Mouse (Mus musculus): ENCODE measurements around the gene Mydgf. TPM values are rescaled to one million over a fixed set of nuclear protein-coding genes. Genes with fewer than 3 reads are reported as not detected.

Mydgf gene
- total RNA-seq, 1 experiment from 2014 or later, result 60.4 TPM

DNA sequence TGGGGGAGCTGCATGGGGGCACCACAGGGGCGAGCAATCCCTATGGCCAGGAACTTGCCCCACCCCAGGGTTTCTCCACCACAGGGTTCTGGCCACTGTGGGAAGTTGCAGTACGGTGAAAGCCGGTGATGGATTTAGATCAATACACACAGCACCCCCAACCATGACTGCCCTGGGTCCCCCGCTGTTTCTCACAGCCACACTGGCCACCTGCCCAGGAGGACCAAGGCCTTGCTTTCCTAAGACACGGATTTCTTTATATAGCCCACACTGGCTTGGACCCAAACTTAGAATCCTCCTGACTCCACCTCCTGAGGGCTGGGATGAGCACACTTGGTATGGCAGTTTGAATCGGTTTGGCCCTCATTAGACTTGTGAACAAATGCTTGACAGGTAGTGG is 7.5 kb upstream of the Mydgf start:
- DNase-seq, result no peak

DNA sequence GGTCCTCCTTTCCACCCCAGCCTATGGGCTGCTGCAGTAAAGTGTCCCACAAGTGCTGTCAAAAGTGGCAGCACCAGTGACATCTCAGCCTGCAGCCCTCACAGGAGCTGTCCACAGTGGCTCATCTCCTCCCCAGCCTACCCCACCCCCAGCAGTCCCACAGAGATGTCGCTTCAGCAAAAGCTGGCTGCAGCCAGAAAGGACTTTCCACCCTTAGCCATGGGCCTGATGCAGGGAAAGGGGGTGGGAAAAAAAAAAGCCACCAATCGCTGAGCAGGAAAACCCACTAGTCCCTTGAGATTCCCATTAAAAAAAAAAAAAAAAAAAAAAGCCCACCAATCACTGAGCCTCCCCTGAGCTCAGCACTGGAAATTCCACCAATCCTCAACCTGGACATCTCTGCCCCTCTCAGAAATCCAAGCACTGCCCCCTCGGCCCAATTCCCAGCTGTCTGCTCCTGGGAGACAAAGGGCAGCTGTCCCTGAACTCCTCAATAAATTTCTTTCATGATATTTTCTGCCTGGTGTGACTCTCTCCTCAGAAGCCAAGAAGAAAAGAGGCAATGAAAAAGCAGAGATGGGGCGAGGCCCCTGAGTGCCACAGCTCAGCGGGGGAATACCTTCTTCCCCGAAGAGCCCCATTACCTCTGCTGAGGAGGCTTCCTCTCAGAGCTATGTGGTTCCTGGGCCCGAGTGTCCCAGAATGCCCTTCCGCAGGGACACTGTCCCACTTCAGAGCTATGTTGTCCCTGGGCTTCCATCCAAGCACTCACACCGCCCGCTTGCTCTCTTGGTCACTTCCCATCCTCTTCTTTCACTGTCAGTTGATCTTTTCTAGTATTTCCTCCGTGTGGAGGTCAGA is 1.8 kb upstream of the Mydgf start:
- DNase-seq, result peak; percentile 66

DNA sequence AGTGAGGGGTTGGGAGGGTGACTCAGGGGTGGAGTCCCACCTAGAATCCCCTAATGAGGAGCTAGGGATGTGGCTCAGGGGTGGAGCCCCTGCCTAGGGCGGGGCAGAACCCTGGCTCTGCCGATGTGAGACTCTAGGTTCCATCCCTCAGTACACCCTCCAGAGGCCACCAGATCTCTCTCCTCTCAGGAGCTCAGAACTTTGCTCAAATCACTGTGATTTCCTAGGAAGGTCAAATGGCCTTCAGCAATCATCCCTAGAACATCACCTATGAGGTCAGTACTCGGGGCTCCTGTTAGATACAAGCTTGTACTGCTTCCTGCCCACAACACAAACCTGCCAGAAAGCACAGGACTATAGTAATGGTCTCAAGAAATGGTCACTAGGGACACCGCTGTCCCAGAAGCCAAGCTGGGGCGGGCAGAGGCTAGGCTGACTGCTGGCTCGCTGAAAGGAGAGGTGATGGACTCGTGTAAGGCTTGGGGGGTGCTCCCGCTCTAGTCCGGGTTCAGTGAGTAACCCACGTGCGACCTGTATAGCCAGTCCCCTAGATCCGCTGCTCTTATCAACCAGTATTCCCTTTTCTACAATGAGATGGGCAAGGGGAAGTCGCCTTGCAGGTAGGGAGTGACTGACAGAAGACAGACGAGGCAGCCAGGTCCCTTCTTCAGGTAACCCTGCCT is 604 bp downstream of the Mydgf start:
- no peak for DNase-seq

DNA sequence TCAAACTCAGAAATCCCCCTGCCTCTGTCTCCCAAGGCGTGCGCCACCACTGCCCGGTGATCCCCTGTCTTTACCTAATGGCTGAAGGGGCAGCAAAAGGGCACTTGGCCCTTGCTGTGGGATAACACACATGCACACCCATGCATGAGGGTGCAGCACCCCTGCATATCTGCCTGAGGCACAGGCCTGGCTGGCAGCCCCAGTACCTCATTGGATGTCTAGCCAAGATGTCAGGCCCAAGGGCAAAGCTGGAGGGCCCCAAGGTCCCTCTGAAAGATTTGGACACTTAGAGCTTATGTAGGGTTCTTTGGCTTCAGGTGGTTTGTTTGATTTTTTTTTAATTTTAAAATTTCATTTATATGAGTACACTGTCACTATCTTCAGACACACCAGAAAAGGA is 8.3 kb downstream of the Mydgf start:
- no peak for DNase-seq

DNA sequence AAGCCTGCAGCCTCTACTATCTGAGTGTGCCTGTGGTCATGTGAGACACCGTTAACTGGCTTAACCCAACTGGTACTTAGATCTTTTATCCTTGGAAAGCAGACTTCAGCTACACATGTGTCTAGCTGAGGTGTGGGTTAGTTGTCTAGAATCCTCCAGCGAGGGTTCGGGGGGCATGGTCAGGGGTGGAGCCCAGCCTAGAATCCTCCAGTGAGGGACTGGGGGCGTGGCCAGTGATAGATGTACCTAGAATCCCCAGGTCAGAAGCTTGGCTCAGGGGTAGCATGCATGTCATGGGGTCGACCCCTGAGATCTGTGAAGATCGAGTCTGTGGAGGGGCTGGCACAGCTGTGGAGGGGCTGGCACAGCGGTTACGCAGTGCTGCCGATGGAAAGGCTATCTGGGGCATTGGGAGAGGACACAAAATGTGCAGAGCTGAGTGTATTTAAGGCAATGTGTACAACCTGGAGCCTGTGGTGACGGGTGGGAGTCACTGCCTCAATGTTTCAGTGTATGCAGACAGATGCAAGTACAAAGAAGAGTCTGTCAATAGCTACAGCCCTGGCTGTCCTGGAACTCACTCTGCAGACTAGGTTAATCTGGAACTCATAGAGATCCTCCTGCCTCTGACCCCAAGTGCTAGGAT is 10.2 kb downstream of the Mydgf start:
- no peak for DNase-seq

DNA sequence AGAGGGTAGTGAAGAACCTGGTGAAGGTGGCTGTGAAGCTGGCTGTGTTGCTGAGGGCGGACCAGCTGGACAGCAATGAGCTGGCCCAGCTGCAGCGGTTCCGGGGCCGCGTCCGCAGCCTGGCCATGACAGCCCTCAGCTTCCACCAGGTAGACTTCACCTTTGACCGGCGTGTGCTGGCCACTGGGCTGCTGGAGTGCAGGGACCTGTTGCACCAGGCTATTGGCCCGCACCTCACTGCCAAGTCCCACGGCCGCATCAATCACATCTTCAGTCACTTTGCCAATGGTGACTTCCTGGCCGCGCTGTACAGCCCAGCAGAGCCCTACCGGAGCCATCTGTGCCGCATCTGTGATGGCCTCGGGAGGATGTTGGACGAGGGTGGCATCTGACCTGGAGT is 11.8 kb downstream of the Mydgf start:
- no peak for DNase-seq

GRCm38 (mm10) chr17:56171456-56171855 is 12.3 kb downstream of the Mydgf start:
- no peak for DNase-seq

DNA sequence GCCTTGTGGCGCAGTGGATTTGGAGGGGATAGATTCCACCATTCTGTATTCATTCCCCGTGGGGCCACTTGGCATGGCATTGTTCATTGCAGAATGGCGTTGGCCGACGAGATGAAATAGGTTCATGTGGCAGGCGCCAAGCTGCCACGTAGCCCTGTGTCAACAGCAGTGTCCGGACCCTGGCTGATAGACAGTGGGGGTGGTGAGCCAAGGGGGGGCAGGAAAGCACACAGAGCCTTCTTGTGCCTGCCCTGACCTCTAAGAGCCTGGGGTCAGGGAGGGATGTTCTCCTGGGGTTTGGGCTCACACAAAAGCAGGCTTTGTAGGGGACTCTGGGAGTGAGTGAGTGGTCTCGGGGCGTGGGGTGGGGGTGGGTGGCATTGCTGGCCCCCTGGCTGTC is 13.1 kb downstream of the Mydgf start:
- DNase-seq, result no peak

GRCm38 (mm10) chr17:56169830-56170229 is 13.9 kb downstream of the Mydgf start:
- no peak for DNase-seq

DNA sequence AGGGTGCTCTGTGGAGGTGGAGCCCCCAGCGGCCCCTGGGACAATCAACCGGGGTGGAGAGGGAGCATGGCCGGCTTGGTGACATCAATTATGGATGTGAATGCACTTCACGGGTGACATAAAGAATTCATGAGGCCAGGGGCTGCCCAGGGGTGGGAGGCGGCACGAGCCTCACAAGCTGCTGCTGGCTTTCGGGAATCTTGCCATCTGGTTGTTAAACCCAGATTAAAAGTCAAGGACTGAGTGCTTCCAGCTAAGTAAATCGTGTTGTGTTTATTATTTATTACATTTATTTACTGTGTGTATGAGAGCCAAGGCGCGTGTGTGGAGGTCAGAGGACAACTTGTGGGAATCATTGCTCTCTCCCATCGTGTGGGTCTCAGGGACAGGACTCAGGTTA is 18.0 kb downstream of the Mydgf start:
- no peak for DNase-seq

DNA sequence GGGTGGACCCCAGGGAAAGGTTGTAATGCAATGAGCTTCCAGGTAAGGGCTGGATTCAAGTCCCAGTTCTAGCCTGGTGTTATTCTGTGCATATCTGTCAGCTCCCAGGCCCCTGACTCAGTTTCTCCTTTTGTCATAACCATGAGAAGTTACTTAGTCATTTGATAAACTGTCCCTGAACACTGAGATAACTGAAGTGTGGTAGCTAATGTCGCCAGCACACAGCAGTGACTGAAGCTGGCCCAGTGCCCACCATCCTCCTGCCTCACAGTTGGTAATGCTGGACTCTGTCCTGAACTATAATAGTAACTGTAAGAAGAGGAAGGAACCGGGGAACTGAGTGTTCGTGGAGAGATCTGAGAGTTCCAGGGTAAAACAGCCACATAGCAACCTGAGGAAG is 19.2 kb downstream of the Mydgf start:
- DNase-seq, result no peak

- no peak for DNase-seq
These were observed 20.1 kb downstream of the Mydgf start for GRCm38 (mm10) chr17:56163523-56164102.

- peak; percentile 96 for DNase-seq
These were observed 21.4 kb downstream of the Mydgf start, which contains the start of gene Tnfaip8l1 for GRCm38 (mm10) chr17:56162231-56162774. Tnfaip8l1 (plus strand) TSS chr17:56162477.

GRCm38 (mm10) chr17:56159729-56160128 is 24.0 kb downstream of the Mydgf start:
- DNase-seq, result peak; percentile 67

- DNase-seq, result peak; percentile 84
These were observed 30.1 kb downstream of the Mydgf start for GRCm38 (mm10) chr17:56153643-56154042.

DNA sequence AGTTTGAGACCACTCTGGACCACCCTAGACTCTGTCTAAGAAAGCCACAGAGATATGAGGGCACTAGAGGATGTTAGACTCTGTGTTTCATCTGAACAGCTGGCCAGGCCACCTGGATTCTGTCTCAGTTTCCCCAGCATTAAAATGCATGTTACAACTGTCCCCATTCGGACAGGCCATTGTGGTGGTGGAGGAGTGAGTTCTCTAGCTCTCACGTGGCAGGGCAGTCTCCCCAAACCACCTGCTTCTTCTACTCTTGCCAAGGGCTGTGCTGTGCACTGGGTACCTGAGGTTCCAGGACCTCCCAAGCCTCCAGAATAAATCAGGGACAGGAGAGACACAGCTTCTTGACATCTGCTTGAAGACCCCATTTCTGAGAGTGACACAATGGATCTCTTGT is 33.8 kb downstream of the Mydgf start:
- DNase-seq, result no peak

GRCm38 (mm10) chr17:56148790-56149618 is 34.7 kb downstream of the Mydgf start:
- DNase-seq, result no peak

GRCm38 (mm10) chr17:56148280-56148679 is 35.4 kb downstream of the Mydgf start:
- no peak for DNase-seq

DNA sequence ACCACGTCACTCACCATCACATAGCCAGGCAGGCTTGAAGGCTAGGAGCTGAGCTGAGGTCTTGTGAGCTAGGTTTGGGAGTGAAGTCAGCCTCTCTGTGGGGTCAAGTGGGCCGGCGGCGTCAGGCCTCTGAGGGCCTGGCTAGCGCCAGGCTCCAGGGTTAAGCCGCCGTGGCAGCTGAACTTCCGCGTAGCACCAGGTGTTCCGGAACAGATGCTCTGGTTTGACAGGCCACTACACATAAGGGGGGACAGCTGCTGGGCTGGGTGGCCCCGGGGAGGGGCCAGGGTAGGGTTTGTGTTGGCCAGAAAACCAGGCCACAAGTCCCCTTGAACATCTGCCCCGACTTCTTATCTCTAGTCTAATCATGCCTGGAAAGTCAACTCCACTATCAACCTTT is 36.3 kb downstream of the Mydgf start:
- DNase-seq, result no peak

- DNase-seq, result no peak
These were observed 37.6 kb downstream of the Mydgf start for GRCm38 (mm10) chr17:56146131-56146530.

DNA sequence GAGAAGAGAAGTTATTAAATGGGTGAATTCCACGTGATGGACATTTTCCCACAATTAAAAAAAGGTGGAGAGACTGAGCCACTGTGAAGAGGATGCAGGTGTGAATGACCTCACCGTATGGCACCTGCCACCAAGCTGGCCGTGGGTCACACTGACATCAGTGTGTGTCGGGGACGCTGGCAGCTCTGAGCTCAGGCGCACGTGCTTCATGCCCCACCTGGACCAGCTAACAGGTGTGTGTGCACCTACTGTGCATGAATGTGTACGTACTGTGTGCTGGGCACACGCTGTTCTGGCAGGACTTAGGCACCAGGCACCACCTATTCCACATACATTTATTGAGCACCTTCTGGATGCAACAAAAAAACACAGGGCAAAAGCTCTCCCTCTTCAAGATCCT is 39.2 kb downstream of the Mydgf start:
- DNase-seq, result no peak
